Mouse (Mus musculus) intestine, postnatal 0 days (tissue): Measurements from ENCODE around the gene Olfm4. TPM values are rescaled to one million over a fixed set of nuclear protein-coding genes. Genes with fewer than 3 reads are reported as not detected.

Experiments
- ATAC-seq: fragments of 200-750 bp; cut with Nextera tagmentation; 2 replicates; pipeline ENCODE4 v1.8.0; 2017; ENCODE audit warnings: mild to moderate bottlenecking, moderate TSS enrichment, moderate library complexity
- H3K27ac ChIP-seq: fragments of 300-500 bp; sonication (generic); 2 replicates; pipeline ENCODE4 v1.5.1; 2014; ENCODE audit warnings: mild to moderate bottlenecking, low read depth, low read length, moderate library complexity
- H3K27me3 ChIP-seq: fragments of 300-500 bp; sonication (generic); replicated peaks from 2 replicates; pipeline ENCODE4 v1.6.1; 2014; ENCODE audit warnings: low read length, mixed read lengths; ENCODE audit not compliant: control insufficient read depth, insufficient read depth
- H3K36me3 ChIP-seq: fragments of 300-500 bp; sonication (generic); 2 replicates; pipeline ENCODE4 v1.6.1; 2014; ENCODE audit warnings: mild to moderate bottlenecking, moderate library complexity; ENCODE audit not compliant: control insufficient read depth, insufficient read depth
- H3K4me1 ChIP-seq: fragments of 300-500 bp; sonication (generic); replicated peaks from 2 replicates; pipeline ENCODE4 v1.6.1; 2014; ENCODE audit warnings: antibody characterized with exemption, low read length, mixed read lengths; ENCODE audit not compliant: control insufficient read depth, insufficient read depth
- H3K4me2 ChIP-seq: fragments of 300-500 bp; sonication (generic); replicated peaks from 2 replicates; pipeline ENCODE4 v1.6.1; 2014; ENCODE audit warnings: low read depth, mild to moderate bottlenecking, moderate library complexity
- H3K4me3 ChIP-seq: fragments of 300-500 bp; sonication (generic); 2 replicates; pipeline ENCODE4 v1.5.1; 2014; ENCODE audit warnings: low read depth, low read length
- H3K9ac ChIP-seq: fragments of 300-500 bp; sonication (generic); 2 replicates; pipeline ENCODE4 v1.6.1; 2014; ENCODE audit warnings: mild to moderate bottlenecking, low read depth, low read length
- H3K9me3 ChIP-seq: fragments of 300-500 bp; sonication (generic); 2 replicates; pipeline ENCODE4 v1.6.1; 2016; ENCODE audit warnings: mixed run types; ENCODE audit not compliant: control insufficient read depth
- CTCF ChIP-seq: sonication (generic); IDR thresholded peaks from 2 replicates; pipeline ENCODE4 v1.5.1; 2016; ENCODE audit warnings: low read depth, mild to moderate bottlenecking, control low read depth, antibody characterized with exemption, moderate library complexity
- WGBS: fragments of 180-500 bp; shearing (Covaris S2); extraction: QIAGEN DNeasy Blood & Tissue Kit; methylation state at CpG from one replicate; pipeline ENCODE4 v1.1.7; 2014; 5-methylcytosine and 5-hydroxymethylcytosine counted together
- polyA plus RNA-seq: library from polyadenylated mRNA; unstranded; fragments of >200 nt; fragmentation: Nextera tagmentation; extraction: Ambion mirVana; gene quantifications from 2 replicates; pipeline ENCODE4 v1.2.1, GENCODE M21; 2015

Olfm4 gene
- polyA plus RNA-seq, 1 experiment from 2014 or later: 38.3 TPM

GRCm38 (mm10) chr14:80046104-80046734, 62.3 kb downstream of the Olfm4 start:
- no peak for ATAC-seq
- H3K27ac ChIP-seq: no peak overlapping the region
- no peak overlapping the region for H3K4me3 ChIP-seq
- TF ChIP-seq CTCF: no peak
- no peaks in the 10 kb centered on the region for H3K9me3 ChIP-seq
- H3K4me2 ChIP-seq: no peak overlapping the region
- no peaks in the 10 kb centered on the region for H3K36me3 ChIP-seq
- H3K27me3 ChIP-seq: no peaks in the 10 kb centered on the region
- no peak overlapping the region for H3K9ac ChIP-seq
- no peaks in the 10 kb centered on the region for H3K4me1 ChIP-seq
- 77% methylated on average over 6 of the region's 6 CpGs for WGBS

- ATAC-seq: no peak
- H3K36me3 ChIP-seq: no peaks in the 10 kb centered on the region
- H3K4me3 ChIP-seq: no peak overlapping the region
- no peak overlapping the region for H3K4me2 ChIP-seq
- WGBS: 65% methylated on average over 5 of the region's 5 CpGs
- no peak overlapping the region for H3K27ac ChIP-seq
- no peak for TF ChIP-seq CTCF
- H3K9me3 ChIP-seq: no peaks in the 10 kb centered on the region
- no peak overlapping the region for H3K9ac ChIP-seq
- H3K4me1 ChIP-seq: no peaks in the 10 kb centered on the region
- no peaks in the 10 kb centered on the region for H3K27me3 ChIP-seq
Observed at GRCm38 (mm10) chr14:80047368-80048101, 63.7 kb downstream of the Olfm4 start.

GRCm38 (mm10) chr14:80055725-80056124, 71.8 kb downstream of the Olfm4 start:
- H3K9ac ChIP-seq: no peak overlapping the region
- H3K4me3 ChIP-seq: no peak overlapping the region
- WGBS: 59% methylated on average over 3 of the region's 3 CpGs
- TF ChIP-seq CTCF: no peak
- no peak overlapping the region for H3K27ac ChIP-seq
- H3K9me3 ChIP-seq: no peaks in the 10 kb centered on the region
- no peaks in the 10 kb centered on the region for H3K4me1 ChIP-seq
- H3K27me3 ChIP-seq: no peaks in the 10 kb centered on the region
- ATAC-seq: no peak
- no peaks in the 10 kb centered on the region for H3K36me3 ChIP-seq
- no peak overlapping the region for H3K4me2 ChIP-seq

- no peak for TF ChIP-seq CTCF
- Histone ChIP-seq H3K9me3 (no peaks in the 10 kb centered on the region), H3K4me3 (no peak overlapping the region), H3K4me1 (no peaks in the 10 kb centered on the region), H3K27ac (no peak overlapping the region), H3K4me2 (no peak overlapping the region), H3K36me3 (no peaks in the 10 kb centered on the region), H3K9ac (no peak overlapping the region), H3K27me3 (no peaks in the 10 kb centered on the region)
- ATAC-seq: no peak
- 77% methylated on average over 3 of the region's 3 CpGs for WGBS
Observed at GRCm38 (mm10) chr14:80061686-80062085, 77.8 kb downstream of the Olfm4 start.

GRCm38 (mm10) chr14:80062896-80063295, 79.0 kb downstream of the Olfm4 start:
- no peaks in the 10 kb centered on the region for H3K4me1 ChIP-seq
- no peaks in the 10 kb centered on the region for H3K36me3 ChIP-seq
- H3K27ac ChIP-seq: no peak overlapping the region
- no peaks in the 10 kb centered on the region for H3K27me3 ChIP-seq
- WGBS: 69% methylated on average over 9 of the region's 9 CpGs
- no peak overlapping the region for H3K4me2 ChIP-seq
- no peak overlapping the region for H3K9ac ChIP-seq
- TF ChIP-seq CTCF: no peak
- no peak for ATAC-seq
- H3K4me3 ChIP-seq: no peak overlapping the region
- no peaks in the 10 kb centered on the region for H3K9me3 ChIP-seq

GRCm38 (mm10) chr14:80070580-80070979, 86.7 kb downstream of the Olfm4 start:
- TF ChIP-seq CTCF: no peak
- Histone ChIP-seq H3K9ac (no peak overlapping the region), H3K27ac (no peak overlapping the region), H3K4me2 (no peak overlapping the region), H3K36me3 (no peaks in the 10 kb centered on the region), H3K9me3 (no peaks in the 10 kb centered on the region), H3K27me3 (no peaks in the 10 kb centered on the region), H3K4me1 (no peaks in the 10 kb centered on the region), H3K4me3 (no peak overlapping the region)
- WGBS: 93% methylated on average over 3 of the region's 3 CpGs
- no peak for ATAC-seq

Other genes starting within 250 kb of the Olfm4 start
- gene Pcdh8, start 212.8 kb upstream of the Olfm4 start, polyA plus RNA-seq: 0.34 and 0.40 TPM in 2 replicates